Mouse (Mus musculus) lung, postnatal 0 days (tissue): ENCODE results near the gene Crtam.

Experiments
- CTCF ChIP-seq: IDR thresholded peaks from 2 replicates; pipeline ENCODE4 v1.5.1; 2016; ENCODE audit warnings: antibody characterized with exemption, mild to moderate bottlenecking
- EP300 ChIP-seq: IDR thresholded peaks from 2 replicates; pipeline ENCODE4 v1.6.1; 2016; ENCODE audit warnings: antibody characterized with exemption, mild to moderate bottlenecking, control low read depth

DNA sequence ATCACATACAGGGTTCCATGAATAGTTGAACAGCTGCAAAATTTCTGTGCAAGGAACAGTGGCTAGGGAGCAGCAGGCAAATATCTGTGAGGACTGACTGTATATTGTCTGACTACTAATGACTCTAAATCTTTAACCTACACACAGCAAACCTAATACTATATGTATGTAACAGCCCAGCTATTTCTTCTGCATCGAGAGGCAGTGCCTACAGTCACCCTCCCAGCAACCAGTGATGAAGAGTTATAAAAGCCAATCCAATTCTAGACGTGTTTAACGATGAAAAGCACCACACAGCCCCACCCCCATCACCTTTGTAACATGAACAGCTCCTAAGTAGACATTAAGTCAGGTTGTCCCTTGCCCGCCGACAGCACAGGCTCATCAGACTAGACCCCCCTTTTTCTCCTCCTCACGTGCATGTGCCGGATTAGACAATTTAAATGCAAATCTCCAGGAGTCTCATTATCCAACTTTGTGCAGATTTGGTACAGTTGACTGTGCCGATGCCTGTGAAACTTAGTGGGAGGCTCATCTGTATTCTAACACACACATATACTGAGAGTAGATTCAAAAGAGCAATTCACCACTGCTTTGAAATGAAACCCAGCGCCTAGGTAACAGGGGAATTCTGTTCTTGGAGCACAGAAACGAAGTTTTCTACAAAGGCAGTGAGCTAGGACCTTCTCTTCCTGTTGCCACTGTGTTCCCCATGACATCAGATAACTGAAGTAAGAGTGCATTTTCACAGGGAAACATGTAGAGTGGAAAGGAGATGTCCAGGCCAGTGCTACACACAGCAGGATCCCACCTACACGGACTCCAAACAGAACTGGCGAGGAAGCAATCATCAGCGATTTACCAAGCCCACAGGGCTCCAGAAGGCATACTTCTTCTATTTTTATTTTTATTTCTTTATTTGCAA lies 7.3 kb upstream of the Crtam start:
- TF ChIP-seq CTCF: no peak
- TF ChIP-seq EP300: no peak
